Mouse (Mus musculus): ENCODE measurements around the gene Hsph1. TPM values are rescaled to one million over a fixed set of nuclear protein-coding genes. Genes with fewer than 3 reads are reported as not detected.

Hsph1 gene
- polyA plus RNA-seq, 1 experiment from 2014 or later: 95.4 TPM

DNA sequence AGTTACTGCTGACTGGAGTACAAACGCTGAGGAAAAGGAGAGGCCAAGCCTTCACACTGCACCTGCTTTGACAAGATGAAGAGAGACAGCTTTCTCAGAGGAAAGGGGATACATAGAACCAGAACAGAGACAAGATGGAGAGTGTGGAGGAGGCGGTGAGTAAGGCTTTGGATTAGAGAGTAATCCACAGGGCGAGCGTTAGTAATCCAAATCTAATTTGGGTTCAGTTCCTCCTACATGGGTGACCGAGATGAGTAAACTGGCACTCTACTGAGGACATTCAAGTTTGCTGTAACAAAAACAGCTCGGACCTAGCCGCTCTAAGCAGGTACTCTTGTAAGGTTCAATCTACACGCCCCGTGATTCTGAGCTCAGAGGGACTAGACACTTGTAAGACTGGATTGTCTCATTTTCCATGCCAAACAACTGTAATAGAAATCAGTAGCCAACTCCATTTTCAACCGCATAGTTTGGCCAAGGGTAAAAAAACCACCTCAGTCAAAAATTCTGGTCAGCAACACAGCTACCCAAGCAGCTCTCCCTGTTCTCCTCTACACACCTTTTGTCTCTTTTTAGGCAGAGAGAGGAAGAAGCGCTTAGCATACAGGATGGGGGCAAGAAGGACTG is 1.7 kb downstream of the Hsph1 start:
- WGBS: 81% methylated on average over 11 of the region's 11 CpGs
- Histone ChIP-seq H3K27ac (peak overlapping the region; percentile 92; the same call in 1 of the 2 replicates), H3K36me3 (peaks cover 50% of the 10 kb centered on the region), H3K4me1 (replicated peaks) (peaks cover 31% of the 10 kb centered on the region), H3K4me3 (peak overlapping the region; percentile 76), H3K27me3 (ENCODE audit: insufficient read depth, poor library complexity, severe bottlenecking) (no peaks in the 10 kb centered on the region), H3K9me3 (no peaks in the 10 kb centered on the region)
- DNase-seq (ENCODE audit: low spot score): no peak

DNA sequence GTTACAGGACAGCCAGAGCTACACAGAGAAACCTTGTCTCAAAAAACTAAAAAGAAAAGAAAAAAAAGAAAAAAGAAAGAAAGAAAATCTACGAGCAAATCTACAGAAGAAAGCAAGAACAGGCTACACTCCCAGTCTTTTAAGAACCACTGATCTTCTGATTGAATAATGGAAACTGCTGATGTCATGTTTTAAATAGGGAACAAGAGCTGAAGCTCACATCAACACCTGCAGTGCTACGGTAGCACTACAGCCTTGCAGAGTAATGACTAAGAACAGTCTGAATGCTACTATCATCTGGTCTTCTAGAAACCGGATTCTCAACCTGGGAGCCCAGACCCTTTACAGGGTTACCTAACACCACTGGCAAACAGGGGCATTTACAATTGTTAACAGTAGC is 10.6 kb downstream of the Hsph1 start:
- DNase-seq (ENCODE audit: low spot score): no peak
- WGBS: 94% methylated on average over 3 of the region's 3 CpGs
- H3K9me3 ChIP-seq: no peaks in the 10 kb centered on the region
- peaks cover 98% of the 10 kb centered on the region for H3K36me3 ChIP-seq
- no peak overlapping the region for H3K4me3 ChIP-seq
- H3K27ac ChIP-seq: no peak overlapping the region
- H3K4me1 ChIP-seq (replicated peaks): no peaks in the 10 kb centered on the region
- no peaks in the 10 kb centered on the region for H3K27me3 ChIP-seq (ENCODE audit: insufficient read depth, poor library complexity, severe bottlenecking)

DNA sequence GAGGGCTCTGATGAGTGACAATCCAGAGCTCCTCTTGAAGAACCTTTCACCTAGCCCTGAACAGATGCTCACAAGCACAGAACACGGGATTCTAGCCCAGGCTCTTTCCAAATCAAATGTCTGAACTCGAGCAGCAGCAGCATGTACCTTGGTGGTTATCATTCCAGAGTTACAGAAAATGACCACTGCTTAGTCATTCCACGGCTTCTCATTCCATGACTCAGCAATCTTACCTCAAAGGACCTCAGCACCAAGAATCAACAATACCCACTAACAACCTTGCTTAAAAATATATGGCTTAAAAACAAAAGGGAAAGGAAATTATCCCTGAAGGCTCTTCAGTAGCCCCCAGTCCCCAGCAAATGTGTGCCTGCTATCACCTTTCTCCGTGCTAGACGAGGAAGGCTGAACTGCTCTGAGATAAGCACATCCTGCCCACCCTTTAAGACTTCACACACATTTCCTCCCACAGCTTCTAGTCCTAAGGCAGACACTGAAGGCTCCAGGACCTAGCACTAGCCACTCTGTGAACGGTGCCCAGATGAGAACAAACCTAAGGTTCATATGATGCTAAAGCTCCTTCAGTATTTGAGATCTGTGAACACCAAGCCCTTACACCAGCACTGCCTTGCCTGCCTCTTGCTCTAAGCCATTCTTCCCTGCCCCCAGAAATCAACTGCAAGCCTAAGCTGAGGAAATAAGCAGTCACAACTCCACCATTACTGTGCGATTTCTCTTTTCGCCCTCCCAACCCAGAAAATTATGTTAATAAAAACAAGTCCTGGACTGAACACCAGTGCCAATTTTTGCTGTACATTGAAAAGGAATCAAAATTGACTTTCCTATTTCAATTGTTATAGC is 12.1 kb downstream of the Hsph1 start:
- no peak for DNase-seq (ENCODE audit: low spot score)
- Histone ChIP-seq H3K27me3 (ENCODE audit: insufficient read depth, poor library complexity, severe bottlenecking) (no peaks in the 10 kb centered on the region), H3K36me3 (peaks cover 98% of the 10 kb centered on the region), H3K4me1 (replicated peaks) (no peaks in the 10 kb centered on the region), H3K4me3 (no peak overlapping the region), H3K27ac (no peak overlapping the region), H3K9me3 (no peaks in the 10 kb centered on the region)
- 86% methylated on average over 8 of the region's 8 CpGs for WGBS

DNA sequence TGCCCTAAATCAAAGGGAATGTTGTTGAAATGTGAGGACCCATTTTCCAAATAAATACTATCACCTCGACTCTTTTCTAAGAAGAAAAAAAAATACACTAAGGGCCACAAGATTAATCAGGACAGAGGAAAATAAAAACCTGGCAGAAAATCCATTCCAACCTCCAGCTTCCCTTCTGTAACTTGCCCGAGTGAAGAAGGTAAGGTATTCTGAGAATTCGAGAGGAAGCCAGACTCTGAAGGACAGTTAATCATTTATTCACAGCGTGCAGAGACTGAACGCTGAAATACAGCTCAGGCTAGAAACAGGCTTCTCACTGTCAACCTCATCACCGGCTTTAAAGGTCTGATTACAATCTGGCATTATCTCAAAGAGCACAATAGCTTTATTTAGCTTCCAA is 13.5 kb downstream of the Hsph1 start:
- WGBS: 79% methylated on average over 6 of the region's 6 CpGs
- no peak for DNase-seq (ENCODE audit: low spot score)
- peaks cover 100% of the 10 kb centered on the region for H3K36me3 ChIP-seq

DNA sequence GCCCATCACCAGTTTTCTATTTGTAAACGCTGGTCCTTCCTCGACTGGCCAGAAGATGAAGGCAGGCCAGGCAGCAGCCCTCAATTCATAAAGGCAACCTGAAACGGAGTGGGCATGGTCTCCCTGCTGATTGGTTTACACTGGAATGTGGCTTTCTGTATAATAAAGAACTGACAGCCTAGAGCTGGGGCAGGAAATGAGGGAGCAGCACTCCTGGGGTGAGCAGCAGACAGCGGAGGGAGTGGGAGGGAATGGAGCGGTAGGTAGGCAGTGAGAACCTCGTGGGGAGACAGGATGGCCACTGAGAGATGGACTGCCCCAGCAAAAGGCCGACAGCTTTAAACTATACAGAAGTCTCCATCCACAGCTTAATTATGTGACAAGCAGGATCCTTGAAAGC is 14.0 kb downstream of the Hsph1 start:
- no peak overlapping the region for H3K27ac ChIP-seq
- H3K4me1 ChIP-seq (replicated peaks): no peaks in the 10 kb centered on the region
- H3K36me3 ChIP-seq: peaks cover 100% of the 10 kb centered on the region
- no peak for DNase-seq (ENCODE audit: low spot score)
- H3K27me3 ChIP-seq (ENCODE audit: insufficient read depth, poor library complexity, severe bottlenecking): no peaks in the 10 kb centered on the region
- no peaks in the 10 kb centered on the region for H3K9me3 ChIP-seq
- no peak overlapping the region for H3K4me3 ChIP-seq
- 72% methylated on average over 7 of the region's 7 CpGs for WGBS

More for the DNA sequence above, 13.5 kb downstream of the Hsph1 start:
- H3K9me3 ChIP-seq: no peaks in the 10 kb centered on the region
- H3K27me3 ChIP-seq (ENCODE audit: insufficient read depth, poor library complexity, severe bottlenecking): no peaks in the 10 kb centered on the region
- no peaks in the 10 kb centered on the region for H3K4me1 ChIP-seq (replicated peaks)
- H3K4me3 ChIP-seq: no peak overlapping the region
- H3K27ac ChIP-seq: no peak overlapping the region

DNA sequence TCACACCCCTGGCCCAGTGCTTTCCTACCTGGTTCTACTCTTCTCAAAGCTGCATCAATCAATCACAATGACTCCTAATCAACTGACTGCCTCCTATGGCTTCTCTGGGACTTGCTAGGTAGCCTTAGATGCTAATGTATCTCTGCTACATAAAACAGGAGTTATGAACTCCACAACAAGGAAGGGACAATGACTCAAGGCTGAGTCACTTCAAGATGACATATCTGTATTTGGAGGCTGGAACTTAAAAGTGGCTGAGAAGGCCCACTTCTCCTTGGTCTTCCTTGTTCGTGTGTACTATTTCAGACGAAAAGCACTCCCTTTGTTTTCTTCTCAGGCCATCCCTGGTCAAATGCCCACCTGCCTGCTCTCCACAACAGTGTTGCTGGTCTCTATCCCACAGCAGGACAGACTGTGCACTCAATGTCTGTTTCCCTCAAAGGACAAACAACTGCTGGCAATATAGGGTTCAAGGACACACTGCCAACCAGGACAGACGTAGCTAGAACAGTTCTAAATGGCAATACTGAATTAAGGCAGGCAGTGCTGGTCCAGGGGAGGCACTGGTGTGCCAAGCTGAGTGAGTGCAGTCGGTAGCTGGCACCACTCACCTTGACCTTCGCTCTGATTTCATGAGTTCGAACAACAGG is 18.3 kb downstream of the Hsph1 start:
- no peaks in the 10 kb centered on the region for H3K27me3 ChIP-seq (ENCODE audit: insufficient read depth, poor library complexity, severe bottlenecking)
- no peak overlapping the region for H3K27ac ChIP-seq
- no peak overlapping the region for H3K4me3 ChIP-seq
- no peak for DNase-seq (ENCODE audit: low spot score)
- peaks cover 95% of the 10 kb centered on the region for H3K36me3 ChIP-seq
- H3K4me1 ChIP-seq (replicated peaks): 0 out of 2 replicates have a peak, but pooled peaks cover 1% of the 10 kb centered on the region
- WGBS: 92% methylated on average over 6 of the region's 6 CpGs
- no peaks in the 10 kb centered on the region for H3K9me3 ChIP-seq

DNA sequence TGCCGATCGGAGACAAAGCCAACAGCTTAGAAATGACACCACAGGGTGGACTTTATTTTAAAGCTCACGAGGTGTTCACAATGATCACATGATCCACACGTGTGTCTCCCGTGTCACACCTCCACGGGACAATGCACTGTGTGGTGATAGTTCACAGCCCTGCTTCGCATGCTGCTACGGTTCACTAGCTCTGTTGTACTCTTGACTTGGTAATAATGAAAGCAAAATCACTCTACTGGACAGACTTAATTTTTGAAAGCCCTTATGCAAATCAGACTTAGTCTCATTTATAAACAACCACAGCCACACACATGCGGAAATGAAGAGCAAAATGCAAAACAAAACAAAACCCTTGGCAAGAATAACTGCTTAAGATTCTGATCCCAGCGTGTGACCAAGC is 19.4 kb downstream of the Hsph1 start:
- DNase-seq (ENCODE audit: low spot score): no peak
- H3K4me1 ChIP-seq (replicated peaks): peaks cover 12% of the 10 kb centered on the region
- H3K27me3 ChIP-seq (ENCODE audit: insufficient read depth, poor library complexity, severe bottlenecking): no peaks in the 10 kb centered on the region
- no peak overlapping the region for H3K4me3 ChIP-seq
- WGBS: 88% methylated on average over 10 of the region's 10 CpGs
- peaks cover 86% of the 10 kb centered on the region for H3K36me3 ChIP-seq
- no peak overlapping the region for H3K27ac ChIP-seq
- H3K9me3 ChIP-seq: no peaks in the 10 kb centered on the region

DNA sequence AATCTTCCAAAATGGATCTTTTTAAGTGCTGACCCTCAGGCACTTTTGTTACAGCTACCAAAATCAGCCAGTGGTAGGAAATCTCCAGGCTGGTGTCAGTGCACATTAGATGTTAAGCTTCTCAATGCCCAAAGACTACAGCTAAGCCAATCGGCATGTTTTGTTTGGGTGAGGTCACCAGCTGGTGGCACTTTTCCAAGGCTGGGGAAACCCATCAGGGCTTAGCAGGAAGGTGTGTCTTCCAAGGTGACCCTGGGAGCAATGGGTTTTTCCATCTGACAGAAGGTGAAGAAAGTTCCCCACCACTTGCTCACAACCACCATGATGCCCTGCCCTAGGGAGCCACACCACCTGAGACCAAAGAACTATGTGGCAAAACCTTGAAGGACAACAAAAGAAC is 20.0 kb downstream of the Hsph1 start:
- Histone ChIP-seq H3K36me3 (peaks cover 79% of the 10 kb centered on the region), H3K4me1 (replicated peaks) (peaks cover 19% of the 10 kb centered on the region), H3K4me3 (no peak overlapping the region), H3K9me3 (no peaks in the 10 kb centered on the region), H3K27me3 (ENCODE audit: insufficient read depth, poor library complexity, severe bottlenecking) (no peaks in the 10 kb centered on the region), H3K27ac (no peak overlapping the region)
- WGBS: 85% methylated on average over 1 of the region's 1 CpGs
- no peak for DNase-seq (ENCODE audit: low spot score)

DNA sequence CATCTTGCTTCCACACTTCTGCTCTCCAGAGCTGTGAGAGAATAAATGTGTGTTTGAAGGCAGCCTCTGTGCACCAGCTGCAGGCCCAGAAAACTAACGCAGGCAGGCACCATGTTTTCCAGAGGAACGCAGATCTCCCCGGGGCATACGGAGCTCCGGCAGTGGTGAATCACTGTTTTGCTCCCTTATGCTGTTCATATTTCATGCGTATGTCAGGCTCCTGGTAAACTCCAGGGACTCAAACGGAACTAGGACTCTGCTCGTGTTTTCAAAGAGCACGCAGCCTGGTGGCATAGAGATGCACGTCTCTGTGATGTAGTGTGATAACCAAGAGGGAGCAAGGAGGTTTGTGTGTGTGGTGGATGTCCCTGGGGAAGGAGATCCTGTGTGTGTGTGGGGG is 23.4 kb downstream of the Hsph1 start:
- H3K4me3 ChIP-seq: no peak overlapping the region
- WGBS: 76% methylated on average over 10 of the region's 10 CpGs
- H3K27me3 ChIP-seq (ENCODE audit: insufficient read depth, poor library complexity, severe bottlenecking): no peaks in the 10 kb centered on the region
- DNase-seq (ENCODE audit: low spot score): no peak
- H3K9me3 ChIP-seq: no peaks in the 10 kb centered on the region
- H3K27ac ChIP-seq: peak overlapping the region; percentile 50
- peaks cover 45% of the 10 kb centered on the region for H3K36me3 ChIP-seq
- H3K4me1 ChIP-seq (replicated peaks): peaks cover 20% of the 10 kb centered on the region

DNA sequence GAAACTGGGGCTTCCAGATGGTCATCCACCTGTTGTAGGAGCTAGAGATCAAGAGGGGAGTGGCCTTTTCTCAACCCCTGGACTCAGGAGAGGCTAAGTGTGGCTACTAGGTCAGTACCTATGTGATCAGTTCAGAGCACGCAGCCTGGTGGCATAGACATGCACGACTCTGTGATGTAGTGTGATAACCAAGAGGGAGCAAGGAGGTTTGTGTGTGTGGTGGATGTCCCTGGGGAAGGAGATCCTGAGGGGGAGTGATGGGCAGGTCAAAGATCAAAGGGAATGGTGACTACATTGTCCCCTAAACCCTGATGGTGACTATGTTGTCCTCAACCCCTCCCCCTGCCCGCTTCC is 24.0 kb downstream of the Hsph1 start:
- no peak overlapping the region for H3K4me3 ChIP-seq
- H3K27me3 ChIP-seq (ENCODE audit: insufficient read depth, poor library complexity, severe bottlenecking): no peaks in the 10 kb centered on the region
- H3K36me3 ChIP-seq: peaks cover 39% of the 10 kb centered on the region
- H3K9me3 ChIP-seq: no peaks in the 10 kb centered on the region
- peaks cover 20% of the 10 kb centered on the region for H3K4me1 ChIP-seq (replicated peaks)
- peak overlapping the region; percentile 23 for H3K27ac ChIP-seq
- 84% methylated on average over 3 of the region's 3 CpGs for WGBS
- DNase-seq (ENCODE audit: low spot score): no peak

DNA sequence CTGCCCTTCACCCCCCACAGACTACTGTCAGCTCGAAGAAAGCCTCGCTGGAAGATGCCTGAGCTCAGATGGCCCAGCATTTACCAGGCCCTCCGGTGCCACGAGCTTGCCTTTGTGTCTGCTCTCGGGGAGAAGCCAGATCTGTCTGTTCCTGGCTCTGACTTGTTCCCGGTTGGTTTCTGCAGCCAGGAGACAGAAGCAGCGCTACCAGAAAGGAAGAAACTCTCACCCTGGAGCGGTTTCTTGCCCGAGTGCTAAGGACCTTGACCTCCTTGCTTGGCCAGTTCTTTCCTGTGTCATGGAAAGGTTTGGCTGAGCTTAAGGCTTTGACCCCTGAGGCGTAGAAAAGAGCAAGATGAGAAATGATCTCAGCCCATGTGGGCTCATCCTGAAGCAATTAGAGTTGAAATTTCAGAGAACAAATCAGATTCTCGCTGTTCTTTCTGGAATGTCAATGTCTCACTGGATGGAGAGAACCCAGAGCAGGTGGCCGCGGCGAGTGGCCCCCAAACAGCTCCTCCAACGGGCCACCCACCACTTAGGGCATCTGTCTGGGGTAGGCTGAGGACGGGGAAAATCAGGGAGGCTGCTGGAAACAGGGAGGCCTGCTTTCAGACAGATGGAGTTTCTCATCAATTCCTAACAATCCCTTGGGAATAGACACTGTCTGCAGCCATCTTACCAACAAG is 24.6 kb downstream of the Hsph1 start:
- peaks cover 20% of the 10 kb centered on the region for H3K4me1 ChIP-seq (replicated peaks)
- peak overlapping the region; percentile 59 for H3K27ac ChIP-seq
- peak; percentile 14 for DNase-seq (ENCODE audit: low spot score)
- no peaks in the 10 kb centered on the region for H3K9me3 ChIP-seq
- peaks cover 34% of the 10 kb centered on the region for H3K36me3 ChIP-seq
- H3K4me3 ChIP-seq: no peak overlapping the region
- WGBS: 68% methylated on average over 16 of the region's 16 CpGs
- no peaks in the 10 kb centered on the region for H3K27me3 ChIP-seq (ENCODE audit: insufficient read depth, poor library complexity, severe bottlenecking)

DNA sequence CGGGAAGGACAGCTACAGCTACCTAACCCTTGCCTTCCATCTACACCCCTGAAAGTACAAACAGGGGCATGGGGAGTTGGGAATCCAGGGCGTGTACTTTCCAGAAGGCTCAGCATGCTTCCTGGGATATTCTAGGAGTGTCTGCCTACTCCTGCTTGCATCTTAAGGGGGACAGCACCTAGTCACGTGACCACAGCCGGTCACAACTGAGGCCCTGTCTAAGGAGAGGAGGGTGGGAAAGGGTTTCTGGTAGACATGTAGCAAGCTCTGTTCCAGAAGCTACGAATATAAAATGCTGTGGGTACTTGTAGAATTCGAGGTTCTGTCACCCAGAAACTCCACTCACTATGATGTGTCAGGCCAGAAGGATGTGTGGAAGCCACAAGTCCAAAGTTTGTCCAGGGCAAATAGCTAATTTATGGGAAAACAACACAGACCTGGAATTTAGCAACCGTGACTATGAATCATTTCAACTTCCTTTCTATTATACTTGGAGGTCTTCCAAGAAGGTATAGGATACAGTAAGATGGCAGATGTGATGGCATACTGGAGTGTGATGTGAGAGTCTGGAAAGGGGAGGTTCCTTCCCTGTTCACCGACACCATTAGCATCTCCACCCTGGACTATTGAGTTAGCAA is 29.0 kb downstream of the Hsph1 start:
- 85% methylated on average over 8 of the region's 8 CpGs for WGBS
- peaks cover 12% of the 10 kb centered on the region for H3K4me1 ChIP-seq (replicated peaks)
- no peaks in the 10 kb centered on the region for H3K36me3 ChIP-seq
- no peak overlapping the region for H3K27ac ChIP-seq
- DNase-seq (ENCODE audit: low spot score): no peak
- no peaks in the 10 kb centered on the region for H3K9me3 ChIP-seq
- no peak overlapping the region for H3K4me3 ChIP-seq
- H3K27me3 ChIP-seq (ENCODE audit: insufficient read depth, poor library complexity, severe bottlenecking): no peaks in the 10 kb centered on the region

All from hindbrain, embryonic 10.5 days (tissue).